Mouse (Mus musculus) MEL (cell line): Measurements from ENCODE around the gene Mical3. TPM values are rescaled to one million over a fixed set of nuclear protein-coding genes. Genes with fewer than 3 reads are reported as not detected.

ENCODE experiments used
- DNase-seq: peaks from one replicate; pipeline ENCODE4 v3.0.0; 2011; ENCODE audit warnings: low read depth, low spot score
- H3K27ac ChIP-seq: 2 replicates; pipeline ENCODE4 v1.5.1; 2012; ENCODE audit warnings: low read depth, mild to moderate bottlenecking, control low read depth, low read length, moderate library complexity; ENCODE audit not compliant: control insufficient read depth
- H3K27me3 ChIP-seq, 2 experiments: fragments of 150-350 bp in 1 of 2; sonication (generic) in 1 of 2; 2 replicates each; pipeline ENCODE4 v1.6.1; 2012; ENCODE audit warnings: low read length in 2 of 2, mild to moderate bottlenecking in 2 of 2, improper control_type of control experiment in 1 of 2, moderate library complexity in 1 of 2; ENCODE audit not compliant: insufficient read depth in 2 of 2, control insufficient read depth in 1 of 2
- H3K36me3 ChIP-seq, 2 experiments: 2 replicates each; pipeline ENCODE4 v1.6.1; 2012 to 2014; ENCODE audit warnings: low read length in 2 of 2, improper control_type of control experiment in 1 of 2, inconsistent platforms in 1 of 2, mild to moderate bottlenecking in 1 of 2; ENCODE audit not compliant: insufficient read depth in 2 of 2, control insufficient read depth in 1 of 2
- H3K4me1 ChIP-seq, 2 experiments: fragments of 150-350 bp in 1 of 2; sonication (generic) in 1 of 2; 2 replicates each; pipeline ENCODE4 v1.6.1; 2012; ENCODE audit warnings: low read length in 2 of 2, improper control_type of control experiment in 1 of 2, mild to moderate bottlenecking in 1 of 2; ENCODE audit not compliant: insufficient read depth in 2 of 2, control insufficient read depth in 1 of 2
- H3K4me3 ChIP-seq, 2 experiments: fragments of 150-350 bp in 1 of 2; sonication (generic) in 1 of 2; 2 replicates each; pipeline ENCODE4 v1.5.1; 2012; ENCODE audit warnings: low read depth in 2 of 2, low read length in 2 of 2, mild to moderate bottlenecking in 2 of 2, moderate library complexity in 2 of 2, control low read depth in 1 of 2, improper control_type of control experiment in 1 of 2; ENCODE audit not compliant: control insufficient read depth in 1 of 2, insufficient read depth in 1 of 2
- H3K79me2 ChIP-seq: 2 replicates; pipeline ENCODE4 v1.6.1; 2012; ENCODE audit warnings: mild to moderate bottlenecking, low read length, moderate library complexity; ENCODE audit not compliant: control insufficient read depth, poor library complexity, insufficient read depth
- H3K9ac ChIP-seq: 2 replicates; pipeline ENCODE4 v1.6.1; 2012; ENCODE audit warnings: low read depth, mild to moderate bottlenecking, control low read depth, low read length, moderate library complexity; ENCODE audit not compliant: control insufficient read depth, poor library complexity, severe bottlenecking
- H3K9me3 ChIP-seq: fragments of 150-350 bp; sonication (generic); replicated peaks from 2 replicates; pipeline ENCODE4 v1.6.1; 2012; ENCODE audit warnings: mild to moderate bottlenecking, low read length, improper control_type of control experiment, moderate library complexity; ENCODE audit not compliant: insufficient read depth
- BHLHE40 ChIP-seq: IDR thresholded peaks from 2 replicates; pipeline ENCODE4 v1.6.1; 2012; ENCODE audit warnings: low read depth, mild to moderate bottlenecking, inconsistent platforms, low read length, improper control_type of control experiment, borderline replicate concordance
- CHD1 ChIP-seq: IDR thresholded peaks from 2 replicates; pipeline ENCODE4 v1.6.1; 2012; ENCODE audit warnings: low read depth, mild to moderate bottlenecking, inconsistent platforms, low read length, improper control_type of control experiment
- CTCF ChIP-seq, 3 experiments: IDR thresholded peaks in 2 of 3; conservative IDR thresholded peaks in 1 of 3; 2 replicates each; pipeline ENCODE4 v1.5.1; 2011 to 2012; ENCODE audit warnings: low read length in 3 of 3, low read depth in 2 of 3, mild to moderate bottlenecking in 2 of 3, improper control_type of control experiment in 1 of 3, inconsistent platforms in 1 of 3, mixed read lengths in 1 of 3, moderate library complexity in 1 of 3; ENCODE audit not compliant: control insufficient read depth in 1 of 3, insufficient read depth in 1 of 3, poor library complexity in 1 of 3, severe bottlenecking in 1 of 3
- ELF1 ChIP-seq: IDR thresholded peaks from 2 replicates; pipeline ENCODE4 v1.6.1; 2014; ENCODE audit warnings: low read depth, mild to moderate bottlenecking, inconsistent platforms, low read length, improper control_type of control experiment, moderate library complexity
- EP300 ChIP-seq, 2 experiments: IDR thresholded peaks; 2 replicates each; pipeline ENCODE4 v1.6.1; 2011; ENCODE audit warnings: improper control_type of control experiment in 2 of 2, low read length in 2 of 2, low read depth in 1 of 2, mild to moderate bottlenecking in 1 of 2
- GABPA ChIP-seq: IDR thresholded peaks from 2 replicates; pipeline ENCODE4 v1.6.1; 2012; ENCODE audit warnings: low read depth, mild to moderate bottlenecking, inconsistent platforms, low read length, improper control_type of control experiment, moderate library complexity
- GATA1 ChIP-seq: IDR thresholded peaks from 2 replicates; pipeline ENCODE4 v1.6.1; 2011; ENCODE audit warnings: low read depth, low read length, improper control_type of control experiment
- HCFC1 ChIP-seq: IDR thresholded peaks from 2 replicates; pipeline ENCODE4 v1.6.1; 2012; ENCODE audit warnings: low read depth, mild to moderate bottlenecking, inconsistent platforms, low read length, improper control_type of control experiment, moderate library complexity
- JUND ChIP-seq: IDR thresholded peaks from 2 replicates; pipeline ENCODE4 v1.6.1; 2011; ENCODE audit warnings: low read depth, mild to moderate bottlenecking, improper control_type of control experiment, low read length
- KAT2A ChIP-seq: conservative IDR thresholded peaks from 2 replicates; pipeline ENCODE4 v1.6.1; 2012; ENCODE audit warnings: low read depth, low read length, improper control_type of control experiment, inconsistent platforms
- MAZ ChIP-seq: IDR thresholded peaks from 2 replicates; pipeline ENCODE4 v1.6.1; 2012; ENCODE audit warnings: low read depth, mild to moderate bottlenecking, inconsistent platforms, low read length, improper control_type of control experiment
- MEF2A ChIP-seq: IDR thresholded peaks from 2 replicates; pipeline ENCODE4 v1.6.1; 2014; ENCODE audit warnings: low read depth, mild to moderate bottlenecking, inconsistent platforms, low read length, improper control_type of control experiment; ENCODE audit not compliant: poor library complexity, insufficient replicate concordance, severe bottlenecking; ENCODE audit errors: extremely low read depth
- NELFE ChIP-seq: IDR thresholded peaks from 2 replicates; pipeline ENCODE4 v1.6.1; 2011; ENCODE audit warnings: low read depth, low read length, improper control_type of control experiment
- NRF1 ChIP-seq: IDR thresholded peaks from 2 replicates; pipeline ENCODE4 v1.6.1; 2014; ENCODE audit warnings: low read depth, mild to moderate bottlenecking, inconsistent platforms, low read length, improper control_type of control experiment, moderate library complexity; ENCODE audit not compliant: poor library complexity, insufficient read depth, severe bottlenecking
- POLR2A ChIP-seq, 2 experiments: IDR thresholded peaks; 2 replicates each; pipeline ENCODE4 v1.6.1; 2011 to 2012; ENCODE audit warnings: low read length in 2 of 2, mild to moderate bottlenecking in 2 of 2, control low read depth in 1 of 2, improper control_type of control experiment in 1 of 2, low read depth in 1 of 2, moderate library complexity in 1 of 2; ENCODE audit not compliant: control insufficient read depth in 1 of 2, insufficient read depth in 1 of 2, poor library complexity in 1 of 2
- RCOR1 ChIP-seq: IDR thresholded peaks from 2 replicates; pipeline ENCODE4 v1.6.1; 2012; ENCODE audit warnings: low read depth, mild to moderate bottlenecking, inconsistent platforms, low read length, improper control_type of control experiment
- SIN3A ChIP-seq: IDR thresholded peaks from 2 replicates; pipeline ENCODE4 v1.6.1; 2012; ENCODE audit warnings: low read length, improper control_type of control experiment, inconsistent platforms
- TAL1 ChIP-seq: IDR thresholded peaks from 2 replicates; pipeline ENCODE4 v1.6.1; 2012; ENCODE audit warnings: mild to moderate bottlenecking, inconsistent platforms, low read length, moderate library complexity, mixed read lengths
- TBP ChIP-seq: IDR thresholded peaks from 2 replicates; pipeline ENCODE4 v1.8.0; 2011; ENCODE audit warnings: low read depth, low read length, improper control_type of control experiment
- TCF12 ChIP-seq: IDR thresholded peaks from 2 replicates; pipeline ENCODE4 v1.6.1; 2014; ENCODE audit warnings: low read depth, mild to moderate bottlenecking, inconsistent platforms, low read length, improper control_type of control experiment, moderate library complexity
- USF2 ChIP-seq, 2 experiments: IDR thresholded peaks; 2 replicates each; pipeline ENCODE4 v1.6.1; 2011 to 2012; ENCODE audit warnings: improper control_type of control experiment in 2 of 2, low read length in 2 of 2, borderline replicate concordance in 1 of 2, inconsistent platforms in 1 of 2, low read depth in 1 of 2, mild to moderate bottlenecking in 1 of 2; ENCODE audit not compliant: insufficient read depth in 1 of 2
- ZC3H11A ChIP-seq: IDR thresholded peaks from 2 replicates; pipeline ENCODE4 v1.6.1; 2012; ENCODE audit warnings: low read depth, mild to moderate bottlenecking, inconsistent platforms, low read length, improper control_type of control experiment
- ZKSCAN1 ChIP-seq: IDR thresholded peaks from 2 replicates; pipeline ENCODE4 v1.6.1; 2012; ENCODE audit warnings: low read depth, mild to moderate bottlenecking, inconsistent platforms, low read length, improper control_type of control experiment, moderate library complexity
- ZNF384 ChIP-seq: IDR thresholded peaks from 2 replicates; pipeline ENCODE4 v1.6.1; 2012; ENCODE audit warnings: low read depth, mild to moderate bottlenecking, inconsistent platforms, low read length, improper control_type of control experiment
- polyA plus RNA-seq, 2 experiments: library from polyadenylated mRNA; stranded (reverse) in 1 of 2; unstranded in 1 of 2; fragments of >175 nt in 1 of 2; fragments of >200 nt in 1 of 2; gene quantifications; 2 replicates each; pipeline versions ENCODE4 v1.2.1 to v1.2.4; 2012; ENCODE audit warnings: low replicate concordance in 2 of 2, low read depth in 1 of 2; ENCODE audit not compliant: insufficient read length in 2 of 2, insufficient read depth in 1 of 2, missing spikeins in 1 of 2
- total RNA-seq: library from RNA; depleted of rRNA; stranded (reverse); fragments of 300-350 nt; gene quantifications from 2 replicates; pipeline ENCODE4 v1.2.3, GENCODE M21; 2012

Gene Mical3
- total and polyA plus RNA-seq, 3 experiments, result 19.8 to 125 (median 31.4) TPM

- H3K4me1 ChIP-seq, result no peaks in the 10 kb centered on the region
- TF ChIP-seq TBP (no peak), GABPA (no peak), ZNF384 (no peak), HCFC1 (no peak), CHD1 (no peak), SIN3A (no peak), TCF12 (no peak), KAT2A (no peak), EP300 (IDR thresholded peaks at IDR 0.05; ENCODE audit: low read depth in 1 of 2, low read length in 2 of 2) (no peak), NELFE (no peak), TAL1 (no peak), NRF1 (no peak), CTCF (IDR thresholded peaks at IDR 0.05 in 2 of 3, conservative IDR thresholded peaks at IDR 0.05 in 1 of 3; ENCODE audit: control insufficient read depth in 1 of 3, insufficient read depth in 1 of 3, low read depth in 2 of 3, low read length in 3 of 3, poor library complexity in 1 of 3, severe bottlenecking in 1 of 3) (no peak), ZKSCAN1 (no peak)
- TF ChIP-seq, all 39 proteins: peak for 0
- DNase-seq, result no peak
- Histone ChIP-seq H3K9ac (no peak overlapping the region), H3K27ac (no peak overlapping the region), H3K9me3 (no peaks in the 10 kb centered on the region), H3K4me3 (no peak overlapping the region), H3K79me2 (no peaks in the 10 kb centered on the region), H3K27me3 (no peaks in the 10 kb centered on the region), H3K36me3 (no peaks in the 10 kb centered on the region; a peak in 1 of 4 replicates)
Measured at GRCm38 (mm10) chr6:120945510-120945909, 185.3 kb downstream of the Mical3 start.

GRCm38 (mm10) chr6:120943964-120944363 is 186.8 kb downstream of the Mical3 start:
- no peak for TF ChIP-seq BHLHE40
- TF ChIP-seq ZC3H11A, result no peak
- no peak for TF ChIP-seq GATA1
- no peak for TF ChIP-seq POLR2A (IDR thresholded peaks at IDR 0.05; ENCODE audit: control insufficient read depth in 1 of 2, insufficient read depth in 1 of 2, low read depth in 1 of 2, low read length in 2 of 2, poor library complexity in 1 of 2)
- no peak for TF ChIP-seq USF2 (IDR thresholded peaks at IDR 0.05; ENCODE audit: borderline replicate concordance in 1 of 2, insufficient read depth in 1 of 2, low read depth in 1 of 2, low read length in 2 of 2)
- TF ChIP-seq NRF1, result no peak
- no peak for TF ChIP-seq RCOR1
- TF ChIP-seq CHD1, result no peak
- TF ChIP-seq MEF2A, result no peak
- no peak for TF ChIP-seq MAZ
- TF ChIP-seq JUND, result no peak
- TF ChIP-seq ELF1, result no peak
- TF ChIP-seq TAL1, result no peak
- no peak overlapping the region for H3K27ac ChIP-seq
- no peak overlapping the region for H3K9ac ChIP-seq
- no peak overlapping the region for H3K4me3 ChIP-seq
- no peaks in the 10 kb centered on the region for H3K79me2 ChIP-seq
- no peaks in the 10 kb centered on the region for H3K4me1 ChIP-seq
- DNase-seq, result no peak
- H3K36me3 ChIP-seq, result no peaks in the 10 kb centered on the region; a peak in 1 of 4 replicates
- no peaks in the 10 kb centered on the region for H3K27me3 ChIP-seq
- H3K9me3 ChIP-seq, result no peaks in the 10 kb centered on the region
